Mouse (Mus musculus) retina, adult 2 months (tissue): Measurements from ENCODE around the gene Gm6377.

Experiments used
- DNase-seq: peaks from one replicate; pipeline ENCODE4 v3.0.0-alpha.2; 2012; ENCODE audit warnings: low read depth, low spot score

Gene Gm6377

GRCm38 (mm10) chrX:109196468-109196867, at the start of gene Gm6377:
Gene Gm6377 (plus strand): TSS chrX:109196756.
- no peak for DNase-seq

- no peak for DNase-seq
Observed at GRCm38 (mm10) chrX:109147108-109147507, 49.4 kb upstream of the Gm6377 start.

GRCm38 (mm10) chrX:109151228-109151627, 45.3 kb upstream of the Gm6377 start:
- no peak for DNase-seq

DNA sequence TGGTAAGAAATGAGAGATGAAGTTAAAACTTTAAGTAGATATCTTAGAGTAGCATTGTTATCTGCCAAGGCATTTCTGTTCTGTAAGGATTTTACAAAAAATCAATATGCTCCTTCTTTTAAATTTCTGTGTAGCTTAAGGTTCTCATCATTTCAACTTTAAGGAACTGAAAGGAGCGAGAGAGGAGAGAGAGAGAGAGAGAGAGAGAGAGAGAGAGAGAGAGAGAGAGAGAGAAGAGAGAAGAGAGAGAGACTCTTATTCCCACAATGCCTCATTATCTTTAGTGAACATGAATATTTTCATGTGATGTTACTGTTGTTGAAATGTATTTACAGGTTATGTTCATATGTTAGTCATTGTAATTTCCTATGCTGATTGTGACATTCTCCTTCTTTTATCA, 36.2 kb upstream of the Gm6377 start:
- DNase-seq = no peak

DNA sequence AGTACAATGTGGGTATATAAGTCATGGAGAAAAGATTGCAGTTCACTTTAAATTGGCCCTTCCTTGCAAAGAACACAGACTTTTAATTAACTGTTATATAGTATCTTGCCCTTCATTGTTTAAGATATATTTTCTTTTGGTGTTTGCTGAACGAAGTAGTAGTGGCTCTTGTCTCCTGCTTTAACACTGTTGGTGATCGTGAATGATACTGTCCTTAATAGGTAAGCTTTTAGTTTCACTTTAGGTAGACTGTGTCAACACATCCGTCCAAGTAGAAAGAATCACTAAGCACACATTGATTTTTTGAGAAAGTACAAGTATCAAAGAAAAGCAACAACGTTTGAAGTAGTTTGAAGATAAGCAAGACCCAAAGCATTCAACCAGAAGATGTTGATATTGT, 35.7 kb upstream of the Gm6377 start:
- no peak for DNase-seq

DNA sequence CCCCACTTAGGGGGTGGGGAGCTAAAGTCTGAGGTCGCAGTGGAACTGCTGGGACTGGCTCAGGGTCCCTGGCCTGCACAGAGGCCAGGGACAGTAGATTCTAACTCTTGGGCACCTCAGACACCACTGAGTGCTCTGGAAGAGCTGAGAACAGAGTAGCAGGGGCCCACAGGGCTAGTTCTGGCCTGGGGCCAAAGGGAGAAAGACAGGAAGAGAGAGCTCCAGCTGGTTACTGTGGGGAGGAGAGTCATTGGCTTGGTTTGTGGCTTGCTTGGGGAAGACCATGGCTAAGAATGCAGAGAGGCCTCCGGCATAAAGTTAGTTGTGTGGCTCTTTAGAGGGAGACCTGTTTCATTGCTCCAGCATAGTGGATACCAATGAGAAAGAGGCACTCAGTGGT, 21.5 kb upstream of the Gm6377 start:
- DNase-seq = no peak

DNA sequence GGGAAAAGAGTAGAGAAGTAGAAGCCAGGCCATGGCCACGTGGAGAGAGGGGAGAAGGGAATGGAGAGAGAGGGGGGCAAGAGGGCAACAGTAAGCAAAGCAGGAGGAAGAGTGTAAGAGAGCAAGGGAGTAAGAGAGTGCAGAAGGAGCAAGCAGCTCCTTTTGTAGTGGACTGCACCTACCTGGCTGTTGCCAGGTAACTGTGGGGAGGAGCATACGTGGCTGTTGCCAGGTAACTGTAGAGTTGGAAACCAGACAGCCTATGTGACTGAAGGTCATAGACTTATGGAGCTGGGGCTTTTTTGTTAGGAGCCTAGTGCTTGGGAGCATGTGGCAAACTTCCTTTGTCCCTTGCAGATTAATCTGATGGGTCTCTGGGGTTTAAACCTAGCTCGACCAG, 21.1 kb upstream of the Gm6377 start:
- no peak for DNase-seq

DNA sequence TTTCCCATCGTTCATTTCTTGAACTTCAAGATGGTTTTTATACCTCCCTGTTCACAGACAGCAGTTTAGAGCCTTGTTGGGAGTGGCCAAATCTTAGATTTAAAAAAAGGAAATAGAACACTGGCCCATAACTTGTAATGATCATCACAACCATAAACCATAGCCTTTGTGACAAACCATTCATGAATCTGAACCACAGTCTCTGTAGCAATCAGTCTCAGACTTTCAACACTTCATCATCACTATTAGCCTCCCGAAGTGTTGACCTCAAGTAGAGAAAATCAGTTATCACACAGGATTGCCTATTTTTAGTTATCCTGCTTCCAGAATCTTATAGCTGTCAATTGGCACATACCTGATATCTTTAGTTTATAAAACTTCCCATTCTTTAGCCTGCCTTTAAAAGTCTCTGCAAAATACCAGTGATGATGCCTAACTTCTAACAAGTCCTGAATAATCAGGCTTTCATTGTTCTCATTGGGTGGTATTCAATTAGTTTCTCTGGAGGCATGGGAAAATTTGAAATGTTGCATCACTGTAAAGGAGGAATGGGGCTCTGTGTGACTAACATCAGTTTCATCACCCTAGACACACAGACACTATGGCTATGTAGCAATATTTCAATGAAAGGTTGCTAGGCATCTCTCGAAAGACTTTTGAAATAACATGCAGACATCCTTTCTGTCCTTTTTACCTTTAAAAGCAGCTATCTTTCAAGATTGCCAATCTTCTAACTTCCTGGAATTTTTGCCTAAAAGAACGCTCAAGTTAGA, 11.7 kb upstream of the Gm6377 start:
- no peak for DNase-seq

DNA sequence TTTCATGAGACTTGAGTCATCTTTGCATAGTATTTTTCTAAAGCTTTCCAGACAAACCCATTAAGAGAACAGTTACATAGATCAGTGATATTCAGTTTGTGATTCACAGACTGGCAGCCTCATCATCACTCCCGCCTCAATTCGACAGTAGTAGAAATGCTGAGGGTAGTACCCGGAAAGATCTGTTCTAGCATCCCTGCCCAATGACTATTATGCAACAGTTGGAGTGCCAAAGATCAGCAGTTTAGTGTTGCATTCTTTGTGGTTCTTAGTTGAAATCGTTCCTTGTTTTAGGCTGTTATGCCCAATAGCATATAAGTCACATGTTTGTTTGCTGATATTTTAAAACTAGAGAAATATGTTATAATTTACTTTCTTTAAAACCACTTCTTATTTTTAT, 6.9 kb upstream of the Gm6377 start:
- no peak for DNase-seq

GRCm38 (mm10) chrX:109190969-109191368, 5.6 kb upstream of the Gm6377 start:
- DNase-seq = no peak

GRCm38 (mm10) chrX:109191436-109191835, 5.1 kb upstream of the Gm6377 start:
- no peak for DNase-seq

DNA sequence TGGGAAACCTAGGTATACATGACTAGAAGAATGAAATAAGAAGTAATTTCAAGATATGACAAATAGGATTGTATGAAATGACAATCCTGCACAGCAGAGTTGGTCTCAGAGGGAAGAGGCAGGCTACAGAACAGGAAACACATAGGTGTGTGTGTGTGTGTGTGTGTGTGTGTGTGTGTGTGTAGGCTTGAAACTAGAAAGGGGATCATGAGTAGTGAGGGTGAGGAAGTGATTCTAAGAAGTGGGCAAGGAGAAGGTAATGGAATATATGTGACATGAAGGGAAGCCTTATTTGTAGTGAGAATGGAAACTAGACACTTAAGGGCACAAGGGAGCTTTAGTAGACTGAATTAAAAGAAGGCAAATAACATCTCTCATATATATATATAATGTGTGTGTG, 11.3 kb downstream of the Gm6377 start:
- DNase-seq = no peak

- no peak for DNase-seq
Observed at GRCm38 (mm10) chrX:109228720-109229119, 32.2 kb downstream of the Gm6377 start.

DNA sequence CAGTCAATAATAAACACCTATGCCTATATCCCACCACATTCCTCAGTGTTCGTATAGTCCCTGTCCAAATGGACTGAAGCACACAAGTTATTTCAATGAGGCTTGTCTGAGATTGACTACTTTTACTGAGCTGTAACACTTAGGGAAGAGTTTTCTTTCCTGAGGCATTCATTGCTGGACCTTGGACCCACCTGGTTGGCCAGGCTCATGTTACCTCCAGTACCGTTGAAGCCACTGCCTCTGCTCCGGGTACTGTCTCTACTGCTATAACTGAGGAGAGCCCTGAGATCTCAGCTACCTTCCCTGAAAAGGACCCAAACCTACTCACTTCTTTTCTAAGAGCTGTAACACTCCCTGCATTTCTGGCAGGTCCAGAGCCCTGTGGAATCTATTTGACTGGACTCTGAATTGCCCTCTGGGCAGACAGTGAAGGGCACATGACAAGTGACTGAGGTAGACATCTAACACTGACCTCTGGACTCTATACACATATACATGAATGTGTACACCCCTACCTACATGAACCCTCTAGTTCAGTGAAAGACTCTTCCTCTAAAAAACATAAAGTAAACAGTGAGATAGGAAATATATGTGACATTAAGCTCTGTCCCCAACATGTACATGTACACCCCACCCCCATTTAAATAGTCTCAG, 39.0 kb downstream of the Gm6377 start:
- DNase-seq = no peak

GRCm38 (mm10) chrX:109238163-109238562, 41.6 kb downstream of the Gm6377 start:
- DNase-seq = no peak
